Mouse (Mus musculus) ES-Bruce4 (cell line): ENCODE measurements around the gene Ssbp4.

Experiments
- CTCF ChIP-seq: IDR thresholded peaks from one replicate; pipeline ENCODE4 v1.8.1; 2011; ENCODE audit warnings: low read depth, low read length
- POLR2A ChIP-seq: IDR thresholded peaks from one replicate; pipeline ENCODE4 v1.8.1; 2011; ENCODE audit warnings: low read length; ENCODE audit not compliant: insufficient read depth

DNA sequence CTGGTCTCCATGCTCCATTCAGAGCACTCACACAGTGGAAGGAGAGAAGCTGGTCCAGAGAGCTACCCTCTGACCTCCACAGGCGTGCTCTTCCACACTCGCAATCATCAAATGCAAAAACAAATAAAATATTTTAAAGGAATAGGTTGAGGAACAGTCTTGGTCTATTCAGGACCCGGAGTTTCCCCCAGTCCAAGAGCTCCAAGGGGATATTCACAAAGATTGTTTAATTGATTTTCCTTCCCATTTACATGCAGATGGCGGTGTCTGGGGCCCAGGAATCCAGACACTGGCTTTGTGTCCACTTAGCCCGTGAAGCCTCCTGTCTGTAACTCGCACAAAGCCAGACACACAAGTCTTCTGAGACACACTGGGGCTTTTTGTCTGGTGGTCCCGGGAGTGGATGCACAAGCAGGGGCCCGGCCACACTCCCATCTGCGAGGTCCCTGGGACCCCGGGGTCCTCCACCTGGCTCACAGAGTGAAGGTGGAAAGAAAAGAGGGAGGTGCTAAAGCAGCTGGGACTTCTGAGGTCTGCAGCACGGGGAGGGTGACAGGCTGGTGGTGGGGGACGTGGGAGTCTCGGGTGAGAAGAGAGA lies 47.6 kb upstream of the Ssbp4 start:
- TF ChIP-seq POLR2A (no peak), CTCF (no peak)
